Mouse (Mus musculus) myocyte (in vitro differentiated cells): ENCODE results near the gene Prkrip1.

Experiments used
- CEBPB ChIP-seq: IDR thresholded peaks from 2 replicates; pipeline ENCODE4 v1.6.1; 2011; ENCODE audit warnings: mild to moderate bottlenecking, moderate library complexity; ENCODE audit not compliant: poor library complexity, insufficient read depth, severe bottlenecking
- MAX ChIP-seq: IDR thresholded peaks from one replicate; pipeline ENCODE4 v1.6.1; 2011; ENCODE audit warnings: low read depth, mild to moderate bottlenecking, control low read depth
- MYOG ChIP-seq, 3 experiments: IDR thresholded peaks; one replicate each; pipeline ENCODE4 v1.6.1; 2011; ENCODE audit warnings: control low read depth in 2 of 3, low read depth in 2 of 3, mild to moderate bottlenecking in 2 of 3; ENCODE audit not compliant: insufficient read length in 2 of 3, control insufficient read depth in 1 of 3, insufficient read depth in 1 of 3
- POLR2A ChIP-seq: IDR thresholded peaks from one replicate; pipeline ENCODE4 v1.6.1; 2011; ENCODE audit warnings: low read depth, mild to moderate bottlenecking, control low read depth, moderate library complexity; ENCODE audit not compliant: insufficient read length
- TCF3 ChIP-seq: IDR thresholded peaks from one replicate; pipeline ENCODE4 v1.6.1; 2011; ENCODE audit warnings: low read depth, control low read depth; ENCODE audit not compliant: insufficient read length

DNA sequence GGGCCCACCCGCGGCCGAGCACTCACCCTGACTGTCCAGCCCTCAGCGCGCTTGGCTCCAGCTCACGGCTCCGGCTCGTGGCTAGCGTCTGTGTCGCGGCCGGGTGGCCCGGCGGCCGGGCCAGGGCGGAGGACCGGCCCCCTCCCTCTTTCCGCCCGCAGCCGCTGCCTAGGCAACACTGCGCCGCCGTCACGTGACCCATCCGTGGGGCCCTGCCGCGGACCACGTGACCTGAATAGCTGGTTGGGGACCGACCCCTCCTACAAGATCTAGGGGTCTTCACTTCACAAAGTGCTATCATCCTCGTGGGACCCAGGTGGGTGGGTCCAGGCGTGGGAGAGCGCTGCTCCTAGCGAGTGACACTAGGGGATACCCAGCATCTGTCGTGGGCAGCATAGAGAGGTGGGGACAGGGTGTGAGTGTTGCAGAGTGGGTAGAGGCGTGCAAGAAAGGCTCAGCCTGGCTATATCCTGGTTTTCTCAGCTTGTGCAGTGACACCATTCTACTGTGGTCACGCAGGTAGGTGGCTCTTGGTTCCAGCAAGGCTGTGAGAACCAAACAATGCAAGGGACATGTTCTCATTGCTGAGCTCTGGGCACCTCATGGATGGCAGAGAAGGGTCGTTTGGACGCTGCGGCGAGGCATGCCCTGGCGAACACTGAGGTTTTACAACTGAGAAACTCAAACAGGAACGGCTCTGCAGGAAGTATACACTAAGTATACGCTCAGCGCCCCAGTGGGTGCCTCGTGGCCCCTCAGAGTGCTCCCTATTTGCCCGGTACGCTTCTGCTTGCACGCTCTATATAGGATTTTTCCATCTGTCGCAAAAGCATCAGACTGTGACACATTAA lies 28.0 kb downstream of the Prkrip1 start, which contains the start of gene Orai2:
- TF ChIP-seq POLR2A (peak; percentile 56), MAX (no peak), CEBPB (no peak), MYOG (IDR thresholded peaks at IDR 0.05; ENCODE audit: control insufficient read depth in 1 of 3, insufficient read depth in 1 of 3, insufficient read length in 2 of 3, low read depth in 2 of 3) (no peak), TCF3 (no peak)
